Mouse (Mus musculus) spleen, adult 12 weeks (tissue): ENCODE results near the gene Dclk2.

Experiments
- DNase-seq: peaks from one replicate; pipeline ENCODE4 v3.0.0; 2022; ENCODE audit warnings: low spot score

Gene Dclk2

DNA sequence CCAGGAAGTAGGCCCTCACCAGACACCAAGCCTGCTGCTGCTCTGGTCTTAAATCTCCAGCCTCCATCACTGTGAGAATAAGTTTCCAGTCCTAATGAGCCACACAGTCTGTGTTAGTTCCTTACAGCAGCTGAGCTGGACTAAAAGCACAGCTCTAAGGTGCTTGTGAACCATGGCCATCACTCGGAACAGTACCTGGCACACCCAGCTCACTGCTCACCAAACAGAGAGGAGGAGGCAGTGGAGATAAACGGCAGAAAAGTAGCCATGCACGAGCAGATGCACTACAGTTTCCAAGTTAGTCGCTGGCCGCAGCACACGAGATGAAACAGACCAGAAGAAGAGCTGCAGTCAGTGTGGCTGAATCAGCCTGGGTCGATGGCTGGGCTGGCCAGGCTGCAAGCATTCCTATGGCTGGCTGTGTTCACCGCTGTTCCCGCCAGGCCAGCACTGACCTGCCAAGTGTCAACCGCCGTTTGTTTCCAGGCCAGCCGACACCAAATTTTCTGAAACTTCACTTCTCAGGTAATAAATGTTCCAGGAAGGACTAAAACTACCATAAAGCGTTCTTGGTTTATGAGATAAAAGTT is 122.7 kb downstream of the Dclk2 start:
- DNase-seq = peak; percentile 26

DNA sequence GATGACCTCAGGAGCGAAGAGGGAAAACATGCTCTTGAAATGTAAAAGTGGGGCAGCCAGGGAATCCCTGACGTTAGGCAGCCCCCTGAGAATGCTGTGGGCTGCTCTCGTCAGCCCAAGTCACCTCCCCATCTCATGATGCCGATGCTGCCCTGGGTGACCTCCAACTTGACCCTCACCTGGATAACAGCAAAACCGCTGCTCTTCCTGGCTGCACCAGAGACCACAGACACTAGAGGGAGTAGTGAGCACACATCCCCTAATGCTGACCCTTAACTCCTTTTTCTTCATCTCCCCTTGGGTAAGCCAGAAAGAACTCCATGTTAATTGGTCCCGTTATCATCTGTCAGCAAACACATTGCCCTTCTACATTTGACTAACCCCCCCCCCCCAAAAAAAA is 123.9 kb downstream of the Dclk2 start:
- no peak for DNase-seq

DNA sequence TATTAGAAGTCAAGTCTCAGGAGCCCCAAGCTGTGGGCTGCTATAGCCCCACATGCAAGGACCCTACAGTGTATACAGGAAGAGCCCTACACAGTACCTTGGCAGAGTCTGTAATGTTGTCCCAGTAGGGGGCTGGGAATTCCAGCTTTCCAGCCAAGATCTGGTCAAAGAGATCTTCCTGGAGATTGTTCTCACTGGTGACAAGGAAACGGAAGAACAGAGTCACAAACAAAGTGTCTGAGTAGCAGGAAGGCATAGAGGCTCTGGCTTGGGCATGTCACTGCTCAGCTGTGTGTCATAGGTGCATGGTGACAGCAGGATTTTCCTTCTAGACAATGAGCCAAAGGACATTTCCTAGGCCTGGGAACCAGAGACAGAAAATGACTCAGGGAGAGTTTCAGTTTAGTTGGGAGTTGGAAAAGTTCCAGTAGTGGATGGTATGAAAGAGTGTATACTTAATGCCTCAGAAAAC is 126.9 kb downstream of the Dclk2 start:
- no peak for DNase-seq

DNA sequence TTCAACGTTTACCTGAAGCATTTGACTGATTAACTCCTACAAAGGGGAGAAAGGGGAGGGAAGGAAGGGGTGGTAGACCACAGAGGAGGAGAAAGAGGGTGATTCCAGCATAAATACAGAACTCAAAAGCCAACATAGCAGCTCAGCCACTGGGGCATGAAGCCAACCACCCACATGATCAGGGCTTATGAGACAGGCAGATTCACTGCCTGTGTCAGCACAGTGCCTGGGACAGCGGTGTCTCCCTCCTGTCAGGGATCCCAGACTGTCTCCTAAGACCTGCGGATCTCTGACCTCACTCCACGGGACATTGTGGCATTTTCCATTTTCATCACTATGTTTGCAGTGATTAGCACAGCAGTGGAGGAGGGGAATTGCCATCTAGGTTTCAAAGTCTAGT is 127.4 kb downstream of the Dclk2 start:
- no peak for DNase-seq

DNA sequence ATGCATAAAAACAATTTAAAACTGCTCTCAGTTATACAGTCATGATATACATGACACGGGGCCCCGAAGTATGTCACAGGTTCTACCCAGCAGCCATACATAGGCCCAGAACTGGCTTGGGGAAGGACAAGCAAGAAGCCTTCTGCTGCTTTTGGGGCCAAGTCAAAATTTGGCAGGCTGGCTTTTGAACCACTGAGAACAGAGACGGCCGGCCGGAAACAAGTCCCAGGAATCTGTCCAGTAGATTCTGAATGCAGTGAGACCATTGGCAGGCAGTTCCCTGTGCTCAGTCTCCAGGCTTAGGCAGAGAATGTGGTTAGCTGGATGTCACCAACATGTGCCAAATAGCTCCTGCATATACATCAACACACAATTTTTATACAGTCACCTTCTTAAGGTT is 130.9 kb downstream of the Dclk2 start:
- DNase-seq = no peak

DNA sequence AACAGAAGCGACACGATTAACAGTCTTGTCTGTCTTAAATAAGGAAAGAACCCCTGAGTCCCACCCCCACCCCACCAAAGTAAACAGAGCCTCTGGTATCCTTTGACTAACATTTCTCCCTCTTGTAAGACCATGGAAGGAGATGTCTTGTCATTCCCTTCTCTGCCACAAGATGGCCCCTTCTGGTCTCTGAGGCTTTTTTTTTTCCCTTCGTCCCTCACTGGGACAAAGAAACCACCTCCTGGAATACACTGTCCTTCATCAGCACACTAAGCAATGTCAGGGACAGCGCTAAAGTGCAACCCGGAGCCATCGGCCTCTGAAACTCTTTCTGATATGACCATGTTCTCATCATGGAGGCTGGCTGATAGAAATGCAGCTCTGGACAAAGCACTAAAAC is 131.9 kb downstream of the Dclk2 start:
- no peak for DNase-seq

DNA sequence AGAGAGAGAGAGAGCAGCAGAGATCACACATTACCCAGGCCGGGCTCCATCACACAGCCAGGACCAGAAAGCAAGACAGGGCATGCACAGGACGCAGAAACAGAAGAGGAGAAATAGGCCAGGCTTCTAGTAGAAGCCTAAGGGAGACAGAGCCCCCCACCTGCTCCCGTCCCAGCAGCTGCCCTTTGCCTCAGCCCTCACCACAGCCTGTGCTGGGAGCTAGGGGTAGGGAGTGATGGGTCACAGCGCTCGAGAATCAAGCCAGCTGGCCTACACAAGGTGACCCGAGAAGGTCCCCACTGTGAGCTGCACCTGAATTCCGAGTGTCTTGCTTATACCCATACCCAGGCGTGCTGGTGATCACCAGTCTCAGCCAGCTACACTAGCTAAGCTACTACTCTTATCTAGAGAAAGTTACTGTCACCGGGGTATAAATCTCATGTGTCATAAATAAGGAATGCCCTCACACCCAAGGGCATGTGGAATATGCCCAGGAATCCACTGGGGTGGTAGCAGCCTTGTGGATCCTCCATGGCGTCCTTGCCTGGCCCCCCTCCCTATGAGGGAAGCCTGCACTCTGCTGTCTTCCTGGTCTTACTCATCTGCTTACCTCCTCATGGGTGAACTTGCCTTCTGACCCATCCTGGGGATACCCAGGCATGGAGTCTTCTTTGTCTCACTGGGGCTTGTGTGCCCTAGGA is 133.1 kb downstream of the Dclk2 start:
- no peak for DNase-seq

DNA sequence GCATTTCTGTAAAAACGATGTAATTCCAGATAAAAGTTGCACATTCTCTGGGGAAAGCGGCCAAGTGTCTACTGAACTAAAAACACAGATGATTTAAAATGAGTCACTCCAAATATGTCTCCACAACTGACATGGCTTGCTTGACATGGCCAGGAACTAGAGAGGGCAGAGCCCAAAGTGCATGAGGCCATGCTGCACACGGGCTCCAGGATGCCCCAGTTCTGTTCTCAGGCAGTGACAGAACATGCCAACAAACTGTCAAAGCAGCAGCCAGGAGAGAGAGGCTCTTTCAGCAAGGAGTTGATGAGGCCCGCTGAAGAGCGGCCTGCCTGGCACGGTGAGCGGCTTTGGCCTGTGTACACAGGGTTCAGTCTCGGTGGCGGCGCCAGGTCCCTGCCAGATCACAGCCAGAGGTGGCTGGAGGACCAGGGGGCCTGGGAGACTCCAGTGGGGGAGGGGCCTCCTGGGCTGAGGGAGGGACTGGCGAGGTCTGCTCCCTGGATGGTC is 133.8 kb downstream of the Dclk2 start:
- no peak for DNase-seq

DNA sequence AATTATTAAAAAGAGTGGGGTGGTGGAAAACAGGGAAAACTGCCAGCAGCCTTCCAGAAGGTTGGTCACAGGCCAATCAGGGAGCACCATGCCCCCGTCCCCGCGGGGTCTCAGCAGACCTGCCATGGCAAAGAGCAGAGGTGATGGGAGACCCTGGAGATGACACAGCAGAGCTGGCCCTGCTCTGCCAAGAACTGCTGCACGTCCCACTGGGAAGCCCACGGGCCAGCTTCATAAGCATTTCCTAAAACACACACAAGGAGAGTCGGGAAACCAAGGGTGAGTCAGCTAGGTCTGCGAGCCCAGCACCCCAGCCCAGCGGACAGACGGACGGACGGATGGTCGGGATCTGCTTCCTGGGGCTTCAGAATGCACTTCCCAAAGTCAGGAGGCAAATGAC is 134.4 kb downstream of the Dclk2 start:
- no peak for DNase-seq

DNA sequence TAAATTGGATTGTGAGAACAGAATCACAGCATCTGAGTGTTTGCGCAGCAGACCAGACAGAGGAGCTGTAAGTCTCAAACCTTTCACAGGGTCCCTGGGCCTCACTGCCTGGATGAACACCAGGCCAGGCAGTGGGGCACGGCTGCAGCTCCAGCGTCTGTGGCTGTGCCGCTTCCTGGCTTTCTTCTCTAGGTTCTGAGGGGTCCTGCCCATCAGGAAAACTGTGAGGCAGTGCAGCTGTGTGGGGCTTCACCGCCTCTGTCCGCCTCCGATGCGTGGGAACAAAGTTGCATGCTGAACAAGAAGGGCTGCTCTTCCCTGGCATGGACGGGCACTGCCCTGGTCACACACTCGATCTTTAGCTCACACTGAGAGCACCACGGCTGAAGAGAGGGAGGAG is 135.7 kb downstream of the Dclk2 start:
- no peak for DNase-seq

DNA sequence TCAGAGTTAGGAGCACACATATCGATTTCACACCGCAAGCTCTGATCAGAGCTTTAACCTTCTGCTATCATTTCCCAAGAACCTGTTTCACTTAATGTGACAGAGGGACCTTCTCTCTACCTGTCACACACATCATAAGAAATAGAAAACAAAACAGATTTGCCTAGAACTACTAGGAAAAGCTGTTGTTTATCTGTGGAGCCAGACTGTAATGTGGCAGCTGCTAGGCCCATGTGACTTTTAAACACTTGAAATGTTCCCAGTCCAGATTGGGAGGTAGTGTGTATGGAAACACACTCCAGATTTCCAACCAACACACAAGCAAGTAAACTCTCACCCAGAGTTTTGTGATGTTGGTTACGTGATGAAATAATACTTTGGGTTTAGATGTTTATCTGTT is 136.6 kb downstream of the Dclk2 start:
- DNase-seq = no peak

DNA sequence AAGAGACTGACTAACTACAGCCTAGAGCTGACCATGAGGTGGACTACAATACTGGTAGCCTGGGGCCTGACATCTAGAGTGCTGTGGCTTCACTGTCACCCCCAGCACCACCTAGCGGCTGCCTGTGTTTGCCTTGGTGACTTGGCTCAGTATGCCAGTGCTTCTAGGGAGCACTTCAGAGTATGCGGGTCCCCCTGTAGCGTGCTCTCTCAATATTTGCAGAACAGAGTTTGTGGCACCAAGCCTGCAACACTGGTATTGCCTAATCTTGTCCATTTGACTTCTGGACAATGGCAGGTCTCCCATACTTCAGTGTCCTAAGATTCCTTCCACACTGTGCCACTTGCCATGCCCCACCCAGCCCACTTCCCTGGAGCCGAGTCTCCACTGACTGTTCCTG is 140.9 kb downstream of the Dclk2 start:
- no peak for DNase-seq

DNA sequence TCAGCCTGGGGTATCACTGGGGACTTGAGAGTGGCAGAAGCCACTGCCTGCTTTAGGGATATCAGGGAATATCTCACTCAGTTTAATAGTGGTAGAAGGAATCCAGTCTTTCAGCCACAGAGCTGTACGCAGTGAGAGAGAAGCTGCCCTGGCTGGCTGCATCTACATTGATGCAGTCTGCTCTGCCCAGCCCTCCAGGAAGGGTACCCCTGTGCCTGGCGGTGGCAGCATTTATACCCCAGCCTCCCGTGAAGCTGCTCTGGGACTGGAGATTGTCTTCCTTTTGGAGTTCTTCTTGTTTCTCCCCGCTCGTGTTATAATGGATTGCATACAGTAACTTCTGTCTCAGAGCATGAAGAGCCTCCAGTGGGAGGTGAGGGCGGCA is 145.2 kb downstream of the Dclk2 start:
- no peak for DNase-seq

DNA sequence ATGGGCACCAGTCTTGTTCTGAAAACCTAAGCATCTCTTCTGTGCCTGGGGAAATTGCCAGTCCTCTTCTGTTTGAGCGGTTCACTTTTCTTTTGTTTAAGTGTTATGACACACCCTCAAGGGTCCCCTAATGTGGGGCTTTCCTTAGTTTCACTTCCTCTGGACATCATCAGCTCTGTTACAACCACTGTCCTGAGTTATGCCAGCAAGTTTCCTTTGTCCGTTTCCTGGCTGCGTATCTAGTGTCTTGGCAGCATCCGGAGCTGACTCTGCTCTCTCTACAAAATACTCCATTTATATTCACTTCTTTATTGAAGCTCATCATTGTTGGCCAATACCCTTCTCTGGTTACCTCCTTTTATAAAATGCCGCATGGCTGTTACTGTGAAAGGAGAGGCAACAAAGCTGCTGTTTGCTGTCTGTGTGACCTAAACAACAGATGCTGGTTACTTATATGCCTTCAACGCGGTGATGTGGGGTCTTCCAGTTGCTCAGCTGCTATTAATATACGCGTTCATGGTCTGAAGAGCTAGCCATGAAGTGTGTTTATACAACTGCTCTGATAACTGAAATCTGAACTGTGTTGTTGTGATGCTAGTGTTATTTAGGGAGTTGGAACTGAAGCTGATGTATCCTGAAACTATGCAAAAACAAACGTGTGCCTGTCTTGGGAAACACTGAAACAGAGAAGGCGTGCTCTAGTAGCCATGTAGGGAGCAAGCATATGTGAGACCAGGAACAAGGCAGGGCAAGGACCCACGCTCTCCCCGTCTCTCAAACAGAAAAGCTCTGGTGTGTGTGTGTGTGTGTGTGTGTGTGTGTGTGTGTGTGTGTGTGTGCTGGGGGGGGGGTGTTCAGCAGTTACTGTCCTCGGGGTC is 145.8 kb downstream of the Dclk2 start:
- no peak for DNase-seq

DNA sequence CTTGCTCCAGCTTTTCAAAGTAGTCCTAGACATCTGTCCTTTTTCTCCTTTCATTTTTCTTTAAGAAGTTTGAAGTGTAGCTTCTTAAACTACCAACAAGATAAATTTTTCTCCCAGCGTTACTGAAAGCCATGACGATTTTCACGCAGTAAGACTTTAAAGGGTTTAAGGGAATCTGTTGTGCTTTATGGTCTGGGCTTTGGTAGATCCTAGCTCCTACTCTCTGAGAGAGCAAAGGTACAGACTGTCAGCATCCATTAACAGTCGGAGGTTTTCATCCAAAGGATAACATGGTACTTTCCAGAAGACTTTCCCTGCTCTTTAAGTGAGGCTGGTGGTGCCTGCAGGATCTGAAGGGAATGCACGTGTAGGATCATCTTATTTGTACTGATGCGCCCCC is 151.7 kb downstream of the Dclk2 start:
- DNase-seq = no peak

DNA sequence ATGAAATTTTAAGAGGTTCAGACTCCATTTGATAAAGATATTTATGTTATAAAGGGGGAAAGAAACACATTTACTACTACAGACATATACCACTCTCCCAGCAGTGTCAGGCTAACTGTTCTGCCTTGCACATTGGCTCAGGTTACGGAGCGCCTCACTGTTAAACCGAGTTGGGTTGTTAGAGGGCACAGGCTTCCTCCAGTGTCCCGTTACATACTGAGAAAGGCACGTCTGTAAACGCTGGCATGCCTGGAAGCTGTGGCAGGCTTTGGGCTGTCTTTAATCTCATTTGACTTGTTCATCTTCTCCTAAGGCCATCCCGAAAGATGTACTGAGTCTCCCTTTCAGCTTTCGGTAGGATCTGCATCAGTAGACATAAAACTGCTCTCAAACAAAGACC is 152.1 kb downstream of the Dclk2 start:
- DNase-seq = no peak

DNA sequence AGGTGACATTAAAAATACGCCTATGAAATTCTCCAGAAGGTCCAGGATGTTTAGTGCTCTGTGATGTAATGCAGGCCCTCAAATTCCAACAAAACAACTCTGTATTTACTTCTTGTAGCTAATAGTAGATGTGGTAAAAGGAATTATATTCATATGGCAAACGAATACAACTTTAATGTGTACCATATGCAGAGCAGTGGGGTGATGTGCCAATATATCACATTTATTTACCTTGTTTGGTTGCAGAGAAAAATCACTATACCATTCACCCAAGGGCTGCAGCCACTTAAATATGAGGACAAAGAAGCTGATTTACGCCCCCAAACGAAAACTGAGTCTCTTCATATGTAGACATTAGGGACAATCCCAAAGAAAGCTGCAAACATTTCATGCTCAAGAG is 158.2 kb downstream of the Dclk2 start:
- DNase-seq = no peak

DNA sequence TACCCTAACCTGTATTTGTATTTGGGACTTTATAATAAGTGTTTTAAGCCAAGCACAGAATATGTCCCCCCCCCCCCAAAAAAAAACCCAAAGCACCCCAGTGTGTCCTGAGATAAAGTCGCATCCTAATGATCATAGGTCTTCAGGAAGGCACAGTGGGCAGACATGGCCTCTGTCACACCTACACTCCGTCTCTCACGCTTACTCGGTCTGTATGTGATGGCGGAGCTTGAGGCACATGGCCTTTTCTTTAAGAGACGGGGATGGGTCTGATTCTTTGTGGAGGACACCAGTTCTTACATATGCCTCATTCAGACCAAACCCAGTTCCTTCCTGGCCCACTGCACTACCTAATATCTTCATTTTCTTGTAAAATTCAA is 158.6 kb downstream of the Dclk2 start:
- no peak for DNase-seq

DNA sequence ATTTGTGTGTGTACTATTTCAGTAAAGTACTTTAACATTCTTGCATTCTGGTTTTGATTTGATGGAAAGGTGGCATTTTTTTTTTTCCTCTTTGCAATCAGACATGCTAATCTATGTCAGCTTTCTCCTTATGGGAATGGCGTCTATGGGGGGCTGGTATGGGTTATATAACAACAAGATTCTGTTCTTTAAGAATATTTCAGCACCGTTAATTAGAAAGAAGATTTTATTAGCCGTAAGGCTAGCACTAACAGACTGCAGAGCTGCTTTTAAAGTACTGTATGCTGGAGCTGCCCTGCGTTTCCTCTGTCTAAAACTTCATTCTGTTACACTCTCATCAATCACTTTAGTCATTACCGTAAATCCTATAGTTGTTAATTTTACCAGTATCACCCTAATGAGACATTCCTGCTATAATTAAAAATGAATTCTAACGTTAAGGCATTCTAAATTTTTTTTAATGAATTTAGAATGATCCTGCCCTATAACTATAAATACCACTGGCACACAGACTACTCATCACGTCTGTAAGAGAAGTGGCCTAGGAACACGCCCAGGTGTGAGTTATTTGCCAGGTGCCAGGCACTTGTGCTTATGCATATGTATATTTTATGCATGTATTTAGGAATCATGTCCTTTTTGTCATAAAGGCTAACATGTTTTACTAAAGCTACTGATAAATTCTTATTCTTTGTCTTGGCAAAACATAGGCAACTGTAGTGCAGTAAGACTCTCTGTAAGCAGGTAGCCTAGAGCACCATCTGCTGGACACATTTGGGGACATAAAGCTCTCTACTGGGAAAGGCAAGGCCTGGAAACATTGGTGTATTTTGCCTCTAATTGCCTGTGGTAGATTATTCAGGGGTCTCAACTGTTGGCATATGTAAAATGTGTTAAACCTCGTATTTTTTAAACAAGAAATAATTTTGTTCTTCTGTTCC is 159.3 kb downstream of the Dclk2 start:
- DNase-seq = no peak

DNA sequence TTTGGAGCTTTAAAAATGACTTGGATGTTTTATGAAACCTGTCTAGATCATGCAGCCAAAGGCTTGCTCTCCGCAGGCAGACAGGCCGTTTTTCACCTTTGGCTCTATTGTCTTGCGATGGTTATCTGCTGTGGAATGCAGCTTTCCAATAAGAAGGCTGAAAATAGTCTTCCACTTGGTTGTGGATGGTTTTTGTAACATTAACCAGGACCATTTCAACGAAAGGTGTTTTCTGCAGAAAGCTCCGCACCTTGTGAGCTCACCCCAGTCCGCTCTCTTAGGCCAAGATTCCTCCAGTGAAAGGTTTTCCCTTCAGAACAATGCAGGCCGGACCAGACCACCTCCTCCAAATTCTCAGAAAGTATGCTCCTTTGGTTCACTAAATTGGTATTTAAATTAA is 160.2 kb downstream of the Dclk2 start:
- DNase-seq = no peak

DNA sequence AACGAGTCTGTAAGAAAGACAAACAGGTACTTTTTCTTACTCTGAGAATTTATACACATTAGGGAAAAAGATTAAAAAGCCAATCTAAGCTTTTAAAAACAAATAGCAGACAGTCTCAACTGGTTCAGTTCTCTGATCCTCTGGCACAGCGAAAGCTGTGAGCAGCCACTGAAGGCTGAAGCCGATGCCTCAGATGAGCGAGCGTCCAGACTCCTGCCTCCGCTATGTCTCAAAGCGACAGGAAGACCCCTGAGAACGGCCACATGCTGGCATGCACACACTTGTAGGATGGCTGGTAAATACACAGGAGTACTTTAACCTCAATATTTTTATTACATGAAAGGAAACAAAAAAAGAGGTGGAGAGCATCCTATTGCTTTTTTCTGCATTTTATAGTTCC is 160.8 kb downstream of the Dclk2 start:
- no peak for DNase-seq

DNA sequence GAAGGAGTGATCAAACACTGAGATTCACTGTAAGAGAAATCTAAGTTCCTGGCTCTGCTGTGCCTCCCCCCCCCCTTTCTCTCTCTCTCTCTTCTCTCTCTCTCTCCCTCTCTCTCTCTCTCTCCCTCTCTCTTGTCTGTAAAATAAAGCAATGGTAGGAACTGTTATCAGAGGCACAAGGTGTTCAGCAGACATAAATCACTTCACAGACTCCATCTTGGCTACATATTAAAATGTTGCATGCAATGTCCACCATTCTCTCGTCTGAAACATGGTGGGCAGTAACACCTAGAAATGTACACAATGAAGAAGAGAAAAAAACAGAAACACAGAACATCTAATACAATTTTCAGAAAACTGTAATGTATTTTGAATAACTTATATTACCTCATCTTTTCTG is 161.3 kb downstream of the Dclk2 start:
- DNase-seq = no peak
